Mouse (Mus musculus) MEL (cell line): ENCODE measurements around the gene Psmb5.

Experiments used
- CHD1 ChIP-seq: IDR thresholded peaks from 2 replicates; pipeline ENCODE4 v1.6.1; 2012; ENCODE audit warnings: low read depth, mild to moderate bottlenecking, inconsistent platforms, low read length, improper control_type of control experiment
- CTCF ChIP-seq, 3 experiments: IDR thresholded peaks in 2 of 3; conservative IDR thresholded peaks in 1 of 3; 2 replicates each; pipeline ENCODE4 v1.5.1; 2011 to 2012; ENCODE audit warnings: low read length in 3 of 3, low read depth in 2 of 3, mild to moderate bottlenecking in 2 of 3, improper control_type of control experiment in 1 of 3, inconsistent platforms in 1 of 3, mixed read lengths in 1 of 3, moderate library complexity in 1 of 3; ENCODE audit not compliant: control insufficient read depth in 1 of 3, insufficient read depth in 1 of 3, poor library complexity in 1 of 3, severe bottlenecking in 1 of 3
- E2F4 ChIP-seq: IDR thresholded peaks from 2 replicates; pipeline ENCODE4 v1.6.1; 2011; ENCODE audit warnings: low read depth, low read length, improper control_type of control experiment, borderline replicate concordance
- EP300 ChIP-seq, 2 experiments: IDR thresholded peaks; 2 replicates each; pipeline ENCODE4 v1.6.1; 2011; ENCODE audit warnings: improper control_type of control experiment in 2 of 2, low read length in 2 of 2, low read depth in 1 of 2, mild to moderate bottlenecking in 1 of 2
- MAZ ChIP-seq: IDR thresholded peaks from 2 replicates; pipeline ENCODE4 v1.6.1; 2012; ENCODE audit warnings: low read depth, mild to moderate bottlenecking, inconsistent platforms, low read length, improper control_type of control experiment
- NELFE ChIP-seq: IDR thresholded peaks from 2 replicates; pipeline ENCODE4 v1.6.1; 2011; ENCODE audit warnings: low read depth, low read length, improper control_type of control experiment
- NRF1 ChIP-seq: IDR thresholded peaks from 2 replicates; pipeline ENCODE4 v1.6.1; 2014; ENCODE audit warnings: low read depth, mild to moderate bottlenecking, inconsistent platforms, low read length, improper control_type of control experiment, moderate library complexity; ENCODE audit not compliant: poor library complexity, insufficient read depth, severe bottlenecking
- POLR2A ChIP-seq, 2 experiments: IDR thresholded peaks; 2 replicates each; pipeline ENCODE4 v1.6.1; 2011 to 2012; ENCODE audit warnings: low read length in 2 of 2, mild to moderate bottlenecking in 2 of 2, control low read depth in 1 of 2, improper control_type of control experiment in 1 of 2, low read depth in 1 of 2, moderate library complexity in 1 of 2; ENCODE audit not compliant: control insufficient read depth in 1 of 2, insufficient read depth in 1 of 2, poor library complexity in 1 of 2
- RCOR1 ChIP-seq: IDR thresholded peaks from 2 replicates; pipeline ENCODE4 v1.6.1; 2012; ENCODE audit warnings: low read depth, mild to moderate bottlenecking, inconsistent platforms, low read length, improper control_type of control experiment

GRCm38 (mm10) chr14:54569451-54570392 is 48.1 kb downstream of the Psmb5 start:
- TF ChIP-seq CTCF (IDR thresholded peaks at IDR 0.05 in 2 of 3, conservative IDR thresholded peaks at IDR 0.05 in 1 of 3; ENCODE audit: control insufficient read depth in 1 of 3, insufficient read depth in 1 of 3, low read depth in 2 of 3, low read length in 3 of 3, poor library complexity in 1 of 3, severe bottlenecking in 1 of 3) (no peak), EP300 (IDR thresholded peaks at IDR 0.05; ENCODE audit: low read depth in 1 of 2, low read length in 2 of 2) (no peak), CHD1 (no peak), MAZ (no peak), POLR2A (IDR thresholded peaks at IDR 0.05; ENCODE audit: control insufficient read depth in 1 of 2, insufficient read depth in 1 of 2, low read depth in 1 of 2, low read length in 2 of 2, poor library complexity in 1 of 2) (no peak), RCOR1 (no peak), E2F4 (no peak), NELFE (no peak), NRF1 (no peak)
